ENCODE assay signal across 21 mouse cellular contexts in genomic region chr9:64199897-64200296, GRCm38 (mm10). TPM values are rescaled to one million over a fixed set of nuclear protein-coding genes. Genes with fewer than 3 reads are reported as not detected.
A peak's percentile ranks its signal among the peaks of the same experiment; 100 is the strongest.
DNase-seq lines count a peak whose midpoint lies in the region; ATAC-seq and TF ChIP-seq lines count a peak whose summit lies in the region.
"Had no signal": no experiment of that assay in that cellular context is flagged by ENCODE, and none has a peak within 500 bp of the region (broad histone marks: within the 10 kb centered on the region; RNA-seq: fewer than 3 reads in every experiment).

No protein-coding gene starts in this region.

- H3K36me3 ChIP-seq in kidney, embryonic 15.5 days = peaks cover 58% of the 10 kb centered on the region
- peaks cover 31% of the 10 kb centered on the region for H3K36me3 ChIP-seq in intestine, embryonic 14.5 days (ENCODE audit: control insufficient read depth, insufficient read depth, low read length)
- H3K36me3 ChIP-seq in kidney, embryonic 16.5 days (ENCODE audit: insufficient read depth, low read length) = peaks cover 24% of the 10 kb centered on the region
- 0 out of 2 replicates have a peak, but pooled peaks cover 6% of the 10 kb centered on the region for H3K36me3 ChIP-seq in stomach, embryonic 15.5 days
- H3K36me3 ChIP-seq in limb, embryonic 10.5 days = peaks cover 74% of the 10 kb centered on the region

- ATAC-seq in kidney, embryonic 15.5 days (replicated peaks; ENCODE audit: low FRiP score) = no peak
- 0 out of 2 replicates have a peak, but pooled peaks have one; percentile 51 for ATAC-seq in intestine, embryonic 14.5 days (replicated peaks; ENCODE audit: low FRiP score, low TSS enrichment, low read depth)
- ATAC-seq in kidney, embryonic 16.5 days (ENCODE audit: low FRiP score, low TSS enrichment) = peak; percentile 61; the same call in 1 of the 2 replicates
- ATAC-seq in stomach, embryonic 15.5 days (ENCODE audit: insufficient read depth, low FRiP score, low read depth) = peak; percentile 33; the same call in 1 of the 2 replicates
- ATAC-seq: inflammation-experienced regulatory T-cells, adult 6 months had no signal

- no peak overlapping the region for H3K4me2 ChIP-seq in kidney, embryonic 15.5 days
- no peak overlapping the region for H3K4me2 ChIP-seq in intestine, embryonic 14.5 days (ENCODE audit: low read length)
- H3K4me2 ChIP-seq in kidney, embryonic 16.5 days (replicated peaks; ENCODE audit: low read depth, low read length) = no peak overlapping the region
- H3K4me2 ChIP-seq in stomach, embryonic 15.5 days = no peak overlapping the region
- H3K4me2 ChIP-seq: embryonic facial prominence, embryonic 15.5 days; heart, embryonic 13.5 days; hindbrain, embryonic 13.5 days; limb, embryonic 12.5 days; midbrain, embryonic 11.5 days had no signal

- H3K9me3 ChIP-seq in kidney, embryonic 15.5 days (replicated peaks) = no peaks in the 10 kb centered on the region
- no peaks in the 10 kb centered on the region for H3K9me3 ChIP-seq in intestine, embryonic 14.5 days (ENCODE audit: control insufficient read depth, low read length)
- H3K9me3 ChIP-seq in kidney, embryonic 16.5 days (ENCODE audit: low read length) = no peaks in the 10 kb centered on the region
- no peaks in the 10 kb centered on the region for H3K9me3 ChIP-seq in stomach, embryonic 15.5 days
- no peaks in the 10 kb centered on the region for H3K9me3 ChIP-seq in limb, embryonic 10.5 days (replicated peaks)
- H3K9me3 ChIP-seq: embryonic facial prominence, embryonic 15.5 days; heart, embryonic 13.5 days; hindbrain, embryonic 13.5 days; limb, embryonic 12.5 days had no signal

- 54% methylated on average over 2 of the region's 2 CpGs for WGBS in kidney, embryonic 15.5 days
- 59% methylated on average over 2 of the region's 2 CpGs for WGBS in intestine, embryonic 14.5 days
- WGBS in kidney, embryonic 16.5 days = 38% methylated on average over 2 of the region's 2 CpGs
- WGBS in stomach, embryonic 15.5 days = 60% methylated on average over 2 of the region's 2 CpGs
- WGBS in cerebellum, adult 2 months = 43% methylated on average over 2 of the region's 2 CpGs
- 91% methylated on average over 2 of the region's 2 CpGs for WGBS in limb, embryonic 10.5 days

- TF ChIP-seq CTCF in cerebellum, adult 2 months (IDR thresholded peaks at IDR 0.05; ENCODE audit: borderline replicate concordance, insufficient read depth, low read depth, low read length) = no peak

- H3K4me3 ChIP-seq in kidney, embryonic 15.5 days (replicated peaks) = no peak overlapping the region
- H3K4me3 ChIP-seq in intestine, embryonic 14.5 days (ENCODE audit: low read depth, low read length) = no peak overlapping the region
- H3K4me3 ChIP-seq in kidney, embryonic 16.5 days (ENCODE audit: low read length) = no peak overlapping the region
- H3K4me3 ChIP-seq in stomach, embryonic 15.5 days (replicated peaks) = no peak overlapping the region
- H3K4me3 ChIP-seq in cerebellum, adult 2 months (replicated peaks; ENCODE audit: insufficient read depth, low read depth, low read length) = no peak overlapping the region
- no peak overlapping the region for H3K4me3 ChIP-seq in limb, embryonic 10.5 days
- H3K4me3 ChIP-seq: embryonic facial prominence, embryonic 15.5 days; heart, embryonic 13.5 days; hindbrain, embryonic 13.5 days; limb, embryonic 12.5 days had no signal

- no peak overlapping the region for H3K27ac ChIP-seq in kidney, embryonic 15.5 days
- H3K27ac ChIP-seq in intestine, embryonic 14.5 days (ENCODE audit: low read depth) = peak overlapping the region; percentile 35
- H3K27ac ChIP-seq in kidney, embryonic 16.5 days (ENCODE audit: low read length) = no peak overlapping the region
- H3K27ac ChIP-seq in stomach, embryonic 15.5 days = peak overlapping the region; percentile 67
- H3K27ac ChIP-seq in cerebellum, adult 2 months (ENCODE audit: insufficient read depth, low read length) = no peak overlapping the region
- H3K27ac ChIP-seq in limb, embryonic 10.5 days = no peak overlapping the region
- H3K27ac ChIP-seq: embryonic facial prominence, embryonic 15.5 days; heart, embryonic 13.5 days; hindbrain, embryonic 13.5 days; limb, embryonic 12.5 days; liver, embryonic 14.5 days had no signal

- 0 out of 2 replicates have a peak, but pooled peaks cover 2% of the 10 kb centered on the region for H3K4me1 ChIP-seq in kidney, embryonic 15.5 days
- H3K4me1 ChIP-seq in intestine, embryonic 14.5 days (replicated peaks; ENCODE audit: control insufficient read depth, insufficient read depth, low read length) = no peaks in the 10 kb centered on the region; the same call in 1 of the 2 replicates
- H3K4me1 ChIP-seq in kidney, embryonic 16.5 days (ENCODE audit: insufficient read depth, low read length) = no peaks in the 10 kb centered on the region
- H3K4me1 ChIP-seq in stomach, embryonic 15.5 days = peaks cover 4% of the 10 kb centered on the region; the same call in 1 of the 2 replicates
- no peaks in the 10 kb centered on the region for H3K4me1 ChIP-seq in cerebellum, adult 2 months (ENCODE audit: control insufficient read depth, insufficient read depth, low read length)
- H3K4me1 ChIP-seq in limb, embryonic 10.5 days = no peaks in the 10 kb centered on the region
- H3K4me1 ChIP-seq: embryonic facial prominence, embryonic 15.5 days; hindbrain, embryonic 13.5 days; limb, embryonic 12.5 days had no signal

- peak; percentile 63 for DNase-seq in kidney, adult 11 months
- DNase-seq in intestine, embryonic 14.5 days (ENCODE audit: low spot score) = no peak
- DNase-seq in layer of hippocampus, postnatal 36 days = no peak
- no peak for DNase-seq in cerebellum, adult 2 months
- DNase-seq in limb, embryonic 10.5 days (ENCODE audit: low spot score) = no peak
- DNase-seq: adrenal gland, adult 8-10 months; cerebellum, adult 11-12 months; cerebellum, postnatal 36 days; heart, adult 11 months; retina, postnatal 1 day; thymus, adult 2 months had no signal

- no peak for TF ChIP-seq POLR2A in cerebellum, adult 2 months (IDR thresholded peaks at IDR 0.05; ENCODE audit: borderline replicate concordance, insufficient read depth, low read length)

- H3K27me3 ChIP-seq in kidney, embryonic 15.5 days = no peaks in the 10 kb centered on the region
- H3K27me3 ChIP-seq in intestine, embryonic 14.5 days (replicated peaks; ENCODE audit: control insufficient read depth, insufficient read depth, low read length) = no peaks in the 10 kb centered on the region
- no peaks in the 10 kb centered on the region for H3K27me3 ChIP-seq in kidney, embryonic 16.5 days (ENCODE audit: insufficient read depth, low read length)
- no peaks in the 10 kb centered on the region for H3K27me3 ChIP-seq in stomach, embryonic 15.5 days (replicated peaks)
- no peaks in the 10 kb centered on the region for H3K27me3 ChIP-seq in cerebellum, adult 2 months (ENCODE audit: control insufficient read depth, insufficient read depth, low read length)
- H3K27me3 ChIP-seq in limb, embryonic 10.5 days (ENCODE audit: low read depth, poor library complexity, severe bottlenecking) = no peaks in the 10 kb centered on the region
- H3K27me3 ChIP-seq: embryonic facial prominence, embryonic 15.5 days; heart, embryonic 13.5 days; hindbrain, embryonic 13.5 days; limb, embryonic 12.5 days had no signal

- no peak overlapping the region for H3K9ac ChIP-seq in kidney, embryonic 15.5 days
- H3K9ac ChIP-seq in intestine, embryonic 14.5 days (ENCODE audit: low read length) = no peak overlapping the region
- no peak overlapping the region for H3K9ac ChIP-seq in kidney, embryonic 16.5 days (replicated peaks; ENCODE audit: low read length)
- H3K9ac ChIP-seq in stomach, embryonic 15.5 days = no peak overlapping the region
- H3K9ac ChIP-seq: embryonic facial prominence, embryonic 15.5 days; heart, embryonic 13.5 days; hindbrain, embryonic 13.5 days; limb, embryonic 12.5 days; liver, embryonic 14.5 days had no signal

RNA-seq across cellular contexts. Expression of gene Snapc5, which starts 20.8 kb away (rescaled TPM):
- polyA plus RNA-seq in kidney, embryonic 15.5 days (2015; fragmentation: Nextera tagmentation; extraction: Ambion mirVana) = 34.3 and 35.6 TPM in 2 replicates
- 29.2 and 30.2 TPM in 2 replicates for polyA plus RNA-seq in intestine, embryonic 14.5 days (2014; fragmentation: Nextera tagmentation; extraction: Ambion mirVana)
- 31.9 and 37.3 TPM in 2 replicates for polyA plus RNA-seq in kidney, embryonic 16.5 days (2015; fragmentation: Nextera tagmentation; extraction: Ambion mirVana)
- 31.1 and 32.8 TPM in 2 replicates for polyA plus RNA-seq in stomach, embryonic 15.5 days (2015; fragmentation: Nextera tagmentation; extraction: Ambion mirVana)
- 10 to 100 TPM; 16.5 to 20.0 TPM for total RNA-seq in layer of hippocampus, postnatal 36 days (2021)
- polyA plus RNA-seq in cerebellum, adult 2 months (2012; rRNA removed) = 32.3 and 33.6 TPM in 2 replicates
- 28.6 and 31.5 TPM in 2 replicates for polyA plus RNA-seq in limb, embryonic 10.5 days (2016; fragmentation: Nextera tagmentation; extraction: Ambion mirVana)

RNA-seq across cellular contexts. Expression of gene Rpl4, which starts 26.7 kb away (rescaled TPM):
- 1,178 and 1,188 TPM in 2 replicates for polyA plus RNA-seq in kidney, embryonic 15.5 days (2015; fragmentation: Nextera tagmentation; extraction: Ambion mirVana)
- polyA plus RNA-seq in intestine, embryonic 14.5 days (2014; fragmentation: Nextera tagmentation; extraction: Ambion mirVana) = 1,426 and 1,532 TPM in 2 replicates
- 1,111 and 1,181 TPM in 2 replicates for polyA plus RNA-seq in kidney, embryonic 16.5 days (2015; fragmentation: Nextera tagmentation; extraction: Ambion mirVana)
- 1,181 and 1,204 TPM in 2 replicates for polyA plus RNA-seq in stomach, embryonic 15.5 days (2015; fragmentation: Nextera tagmentation; extraction: Ambion mirVana)
- total RNA-seq in layer of hippocampus, postnatal 36 days (2021) = 100 to 1,000 TPM; 561 to 565 TPM
- polyA plus RNA-seq in cerebellum, adult 2 months (2012; rRNA removed) = 448 and 489 TPM in 2 replicates
- polyA plus RNA-seq in limb, embryonic 10.5 days (2016; fragmentation: Nextera tagmentation; extraction: Ambion mirVana) = 1,265 and 1,468 TPM in 2 replicates

RNA-seq across cellular contexts. Expression of gene Zwilch, which starts 27.0 kb away (rescaled TPM):
- polyA plus RNA-seq in kidney, embryonic 15.5 days (2015; fragmentation: Nextera tagmentation; extraction: Ambion mirVana) = 26.3 and 29.1 TPM in 2 replicates
- 27.7 and 33.3 TPM in 2 replicates for polyA plus RNA-seq in intestine, embryonic 14.5 days (2014; fragmentation: Nextera tagmentation; extraction: Ambion mirVana)
- 26.8 and 32.1 TPM in 2 replicates for polyA plus RNA-seq in kidney, embryonic 16.5 days (2015; fragmentation: Nextera tagmentation; extraction: Ambion mirVana)
- 19.8 and 21.4 TPM in 2 replicates for polyA plus RNA-seq in stomach, embryonic 15.5 days (2015; fragmentation: Nextera tagmentation; extraction: Ambion mirVana)
- 1 to 10 TPM; 2.4 to 2.5 TPM for total RNA-seq in layer of hippocampus, postnatal 36 days (2021)
- polyA plus RNA-seq in cerebellum, adult 2 months (2012; rRNA removed) = 3.1 and 3.7 TPM in 2 replicates
- 47.1 and 52.1 TPM in 2 replicates for polyA plus RNA-seq in limb, embryonic 10.5 days (2016; fragmentation: Nextera tagmentation; extraction: Ambion mirVana)

RNA-seq across cellular contexts. Expression of gene Uchl4, which starts 35.1 kb away (rescaled TPM):
- 2.9 and 3.0 TPM in 2 replicates for polyA plus RNA-seq in kidney, embryonic 15.5 days (2015; fragmentation: Nextera tagmentation; extraction: Ambion mirVana)
- 3.7 and 4.2 TPM in 2 replicates for polyA plus RNA-seq in intestine, embryonic 14.5 days (2014; fragmentation: Nextera tagmentation; extraction: Ambion mirVana)
- polyA plus RNA-seq in kidney, embryonic 16.5 days (2015; fragmentation: Nextera tagmentation; extraction: Ambion mirVana) = 2.4 and 4.5 TPM in 2 replicates
- 3.2 and 5.0 TPM in 2 replicates for polyA plus RNA-seq in stomach, embryonic 15.5 days (2015; fragmentation: Nextera tagmentation; extraction: Ambion mirVana)
- 1 to 10 TPM; 2.1 to 3.4 TPM for total RNA-seq in layer of hippocampus, postnatal 36 days (2021)
- 0.11 and 0.13 TPM in 2 replicates for polyA plus RNA-seq in cerebellum, adult 2 months (2012; rRNA removed)
- polyA plus RNA-seq in limb, embryonic 10.5 days (2016; fragmentation: Nextera tagmentation; extraction: Ambion mirVana) = 3.5 and 3.7 TPM in 2 replicates
- polyA plus RNA-seq: thymus, adult 2 months had no signal

RNA-seq across cellular contexts. Expression of gene Map2k1, which starts 53.5 kb away (rescaled TPM):
- 80.4 and 81.7 TPM in 2 replicates for polyA plus RNA-seq in kidney, embryonic 15.5 days (2015; fragmentation: Nextera tagmentation; extraction: Ambion mirVana)
- 90.9 and 103 TPM in 2 replicates for polyA plus RNA-seq in intestine, embryonic 14.5 days (2014; fragmentation: Nextera tagmentation; extraction: Ambion mirVana)
- polyA plus RNA-seq in kidney, embryonic 16.5 days (2015; fragmentation: Nextera tagmentation; extraction: Ambion mirVana) = 89.0 and 92.2 TPM in 2 replicates
- polyA plus RNA-seq in stomach, embryonic 15.5 days (2015; fragmentation: Nextera tagmentation; extraction: Ambion mirVana) = 85.5 and 88.6 TPM in 2 replicates
- 100 to 1,000 TPM; 315 to 336 TPM for total RNA-seq in layer of hippocampus, postnatal 36 days (2021)
- 109 and 119 TPM in 2 replicates for polyA plus RNA-seq in cerebellum, adult 2 months (2012; rRNA removed)
- 76.5 and 82.6 TPM in 2 replicates for polyA plus RNA-seq in limb, embryonic 10.5 days (2016; fragmentation: Nextera tagmentation; extraction: Ambion mirVana)

Comparison
In these comparisons a context has a peak if more than half of its experiments do, and no peak if none do; other contexts are left out.
1. H3K27ac ChIP-seq: peak in intestine, embryonic 14.5 days (single experiment) and stomach, embryonic 15.5 days (single experiment); none in kidney, embryonic 15.5 days (single experiment), kidney, embryonic 16.5 days (single experiment), cerebellum, adult 2 months (single experiment) and limb, embryonic 10.5 days (single experiment).